Mouse (Mus musculus): Measurements from ENCODE around the gene Olfr347.

Gene Olfr347

DNA sequence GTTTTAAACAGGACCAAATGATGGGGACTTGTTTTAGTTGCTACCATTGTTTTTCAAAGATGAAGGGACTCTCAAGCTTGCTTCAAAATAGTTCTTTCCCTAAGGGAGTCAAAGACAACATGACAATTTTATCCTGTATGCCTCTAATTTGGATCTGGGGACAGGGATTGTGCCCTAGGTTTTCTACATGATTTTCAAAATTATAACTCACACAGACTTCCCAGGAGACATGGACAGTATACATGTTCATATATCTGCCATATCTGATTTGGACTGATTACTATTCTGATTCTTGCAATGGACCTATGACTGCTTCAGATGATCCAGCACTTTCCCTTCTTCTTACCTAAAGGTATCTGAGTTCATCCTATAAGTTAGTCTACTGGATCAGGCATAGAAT is at the start of gene Olfr347:
Gene Olfr347, plus strand, starts transcription at position 301 of the 400 bp plus-strand sequence.
- no peak for DNase-seq

GRCm38 (mm10) chr2:36685488-36685887 is 46.2 kb upstream of the Olfr347 start, which contains the start of gene Olfr346:
TSS of gene Olfr346 (plus strand) at chr2:36685788.
- no peak for DNase-seq

GRCm38 (mm10) chr2:36736226-36736625 is 4.5 kb downstream of the Olfr347 start:
- DNase-seq = no peak

DNA sequence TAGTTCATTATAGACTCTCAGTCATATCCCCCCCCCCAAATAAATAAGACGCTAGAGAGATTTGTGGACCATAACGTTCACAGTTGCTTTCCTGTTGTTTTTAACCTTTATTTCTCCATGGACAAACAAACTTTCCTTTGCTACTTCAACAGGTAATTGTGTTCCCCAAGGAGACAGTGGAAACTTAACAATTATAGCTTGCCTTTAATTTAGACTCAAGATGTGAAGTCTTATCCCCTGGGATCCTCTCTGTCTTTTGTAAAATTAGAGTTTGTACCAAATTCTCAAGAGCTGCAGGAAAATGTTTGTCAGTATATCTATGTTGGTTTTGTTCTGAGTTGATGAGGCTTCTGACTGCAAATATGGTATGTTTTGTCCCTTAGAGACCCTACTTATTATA is 52.3 kb downstream of the Olfr347 start, which contains the start of gene Olfr348:
Gene Olfr348, plus strand, starts transcription at position 301 of the 400 bp plus-strand sequence.
- no peak for DNase-seq
